Mouse (Mus musculus): Measurements from ENCODE around the gene Raver1.

DNA sequence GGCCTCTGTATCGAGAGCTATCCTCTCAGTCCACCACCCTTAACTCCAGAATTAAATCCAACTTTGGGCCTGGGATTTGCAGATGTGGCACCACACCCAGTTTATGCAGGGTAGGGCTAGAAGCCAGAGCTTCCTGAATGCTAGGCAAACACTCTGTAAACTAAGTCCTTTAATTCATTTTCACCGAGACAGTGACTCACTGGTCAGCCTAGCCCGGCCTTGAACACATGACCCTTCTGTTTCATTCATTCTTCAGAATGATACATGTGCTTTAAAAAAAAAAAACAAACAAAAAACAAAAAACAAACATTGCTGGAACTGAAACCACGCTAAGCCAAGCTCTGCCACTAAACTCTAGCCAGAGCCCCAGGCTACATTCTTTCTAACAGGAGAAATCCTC, 46.6 kb upstream of the Raver1 start:
- TF ChIP-seq POLR2A (IDR thresholded peaks at IDR 0.05; ENCODE audit: low read depth, low read length) = no peak
- no peak for TF ChIP-seq CTCF (IDR thresholded peaks at IDR 0.05; ENCODE audit: extremely low read depth, insufficient read length, insufficient replicate concordance, low read depth, low read length)
